Mouse (Mus musculus): Measurements from ENCODE around the gene Tbx19. TPM values are rescaled to one million over a fixed set of nuclear protein-coding genes. Genes with fewer than 3 reads are reported as not detected.

Gene Tbx19
- total and polyA plus RNA-seq, 2 experiments from 2014 or later, result not detected

GRCm38 (mm10) chr1:165197875-165198274 is 37.3 kb upstream of the Tbx19 start:
- Histone ChIP-seq H3K4me3 (ENCODE audit: low read depth, low read length) (no peak overlapping the region), H3K27me3 (ENCODE audit: insufficient read depth, low read length) (no peaks in the 10 kb centered on the region), H3K9me3 (ENCODE audit: low read length) (no peaks in the 10 kb centered on the region), H3K9ac (no peak overlapping the region), H3K27ac (ENCODE audit: low read depth, low read length) (no peak overlapping the region), H3K4me2 (ENCODE audit: low read depth) (no peak overlapping the region), H3K36me3 (ENCODE audit: insufficient read depth) (no peaks in the 10 kb centered on the region), H3K4me1 (ENCODE audit: insufficient read depth) (no peaks in the 10 kb centered on the region)
- 84% methylated on average over 3 of the region's 3 CpGs for WGBS
- no peak for DNase-seq
- no peak for TF ChIP-seq CTCF (IDR thresholded peaks at IDR 0.05; ENCODE audit: low read depth)
- ATAC-seq, result no peak

DNA sequence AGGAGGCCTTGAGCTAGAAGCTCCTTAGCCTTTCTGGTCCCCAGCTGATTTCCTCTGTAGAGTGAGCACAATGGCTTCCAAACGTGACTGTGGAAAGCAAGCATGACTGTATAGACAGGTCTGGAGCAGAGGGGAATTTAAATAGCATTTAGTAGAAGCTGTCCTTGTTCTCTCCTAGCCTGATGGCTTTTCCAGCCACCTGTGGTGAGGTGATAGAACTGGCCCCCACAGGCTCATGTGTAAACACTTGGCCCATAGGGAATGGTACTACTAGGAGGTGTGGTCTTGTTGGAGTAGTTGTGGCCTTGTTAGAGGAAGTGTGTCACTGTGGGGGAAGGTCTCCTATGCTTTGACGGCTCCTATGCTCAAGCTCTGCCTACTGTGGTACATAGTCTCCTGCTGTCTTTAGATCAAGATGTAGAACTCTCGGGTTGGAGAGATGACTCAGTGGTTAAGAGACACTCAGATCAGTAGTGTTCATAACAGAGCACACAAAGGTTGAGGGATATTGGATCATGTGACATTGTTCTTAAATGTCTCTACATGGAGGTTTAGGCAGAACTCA is 34.9 kb upstream of the Tbx19 start:
- Histone ChIP-seq H3K4me2 (ENCODE audit: low read depth) (no peak overlapping the region), H3K27me3 (ENCODE audit: insufficient read depth, low read length) (no peaks in the 10 kb centered on the region), H3K4me3 (ENCODE audit: low read depth, low read length) (no peak overlapping the region), H3K36me3 (ENCODE audit: insufficient read depth) (no peaks in the 10 kb centered on the region), H3K9ac (no peak overlapping the region), H3K4me1 (ENCODE audit: insufficient read depth) (no peaks in the 10 kb centered on the region), H3K27ac (ENCODE audit: low read depth, low read length) (no peak overlapping the region), H3K9me3 (ENCODE audit: low read length) (no peaks in the 10 kb centered on the region)
- DNase-seq, result no peak
- no peak for TF ChIP-seq CTCF (IDR thresholded peaks at IDR 0.05; ENCODE audit: low read depth)
- no peak for ATAC-seq
- 71% methylated on average over 3 of the region's 3 CpGs for WGBS

DNA sequence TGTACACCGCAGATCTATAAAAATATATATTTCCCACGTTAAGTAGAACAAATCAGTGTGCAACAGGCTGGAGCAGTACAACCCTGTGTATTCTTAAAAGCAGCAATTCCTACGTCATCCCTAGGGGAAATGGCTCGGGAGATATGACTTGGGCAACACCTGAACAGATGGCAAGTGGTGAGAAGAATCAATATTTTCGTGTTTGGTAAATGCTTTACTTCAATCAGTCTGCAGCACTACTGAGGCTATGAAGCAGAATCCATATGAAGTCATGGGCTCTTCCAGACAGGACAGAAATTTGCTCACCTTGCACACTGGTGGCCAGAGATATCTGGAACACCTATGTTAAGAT is 34.1 kb upstream of the Tbx19 start:
- H3K9ac ChIP-seq, result peak overlapping the region; percentile 48
- WGBS, result 7% methylated on average over 5 of the region's 5 CpGs
- no peak overlapping the region for H3K27ac ChIP-seq (ENCODE audit: low read depth, low read length)
- H3K27me3 ChIP-seq (ENCODE audit: insufficient read depth, low read length), result no peaks in the 10 kb centered on the region
- no peaks in the 10 kb centered on the region for H3K36me3 ChIP-seq (ENCODE audit: insufficient read depth)
- no peak for TF ChIP-seq CTCF (IDR thresholded peaks at IDR 0.05; ENCODE audit: low read depth)
- H3K4me3 ChIP-seq (ENCODE audit: low read depth, low read length), result peak overlapping the region; percentile 54
- no peaks in the 10 kb centered on the region for H3K4me1 ChIP-seq (ENCODE audit: insufficient read depth)
- ATAC-seq (0 out of 2 replicates have a peak, but pooled peaks have one; percentile 3), DNase-seq (no peak)
- H3K4me2 ChIP-seq (ENCODE audit: low read depth), result peak overlapping the region; percentile 92
- no peaks in the 10 kb centered on the region for H3K9me3 ChIP-seq (ENCODE audit: low read length)

GRCm38 (mm10) chr1:165193880-165194661 is 33.5 kb upstream of the Tbx19 start, which contains the start of gene Sft2d2:
Gene Sft2d2, minus strand, starts transcription at chr1:165194438.
- under 1% methylated on average over 65 of the region's 69 CpGs for WGBS
- peak; percentile 81 for ATAC-seq
- Histone ChIP-seq H3K4me2 (ENCODE audit: low read depth) (peak within 1 kb of the TSS; percentile 92), H3K9ac (peak within 1 kb of the TSS; percentile 48), H3K4me1 (ENCODE audit: insufficient read depth) (no peaks in the 10 kb centered on the region), H3K27ac (ENCODE audit: low read depth, low read length) (peak within 1 kb of the TSS; percentile 45; the same call in 1 of the 2 replicates), H3K27me3 (ENCODE audit: insufficient read depth, low read length) (no peaks in the 10 kb centered on the region), H3K36me3 (ENCODE audit: insufficient read depth) (no peaks in the 10 kb centered on the region), H3K4me3 (ENCODE audit: low read depth, low read length) (peak within 1 kb of the TSS; percentile 54), H3K9me3 (ENCODE audit: low read length) (no peaks in the 10 kb centered on the region)
- peak; percentile 52 for TF ChIP-seq CTCF (IDR thresholded peaks at IDR 0.05; ENCODE audit: low read depth)
- DNase-seq, result peak; percentile 74

GRCm38 (mm10) chr1:165193426-165193825 is 32.9 kb upstream of the Tbx19 start:
- 23% methylated on average over 7 of the region's 7 CpGs for WGBS
- H3K4me2 ChIP-seq (ENCODE audit: low read depth), result peak overlapping the region; percentile 92
- H3K4me3 ChIP-seq (ENCODE audit: low read depth, low read length), result peak overlapping the region; percentile 54
- no peaks in the 10 kb centered on the region for H3K27me3 ChIP-seq (ENCODE audit: insufficient read depth, low read length)
- no peak overlapping the region for H3K27ac ChIP-seq (ENCODE audit: low read depth, low read length)
- no peaks in the 10 kb centered on the region for H3K36me3 ChIP-seq (ENCODE audit: insufficient read depth)
- H3K9ac ChIP-seq, result peak overlapping the region; percentile 48; the same call in 1 of the 2 replicates
- no peaks in the 10 kb centered on the region for H3K4me1 ChIP-seq (ENCODE audit: insufficient read depth)
- ATAC-seq (no peak), DNase-seq (no peak)
- no peaks in the 10 kb centered on the region for H3K9me3 ChIP-seq (ENCODE audit: low read length)
- TF ChIP-seq CTCF (IDR thresholded peaks at IDR 0.05; ENCODE audit: low read depth), result no peak

DNA sequence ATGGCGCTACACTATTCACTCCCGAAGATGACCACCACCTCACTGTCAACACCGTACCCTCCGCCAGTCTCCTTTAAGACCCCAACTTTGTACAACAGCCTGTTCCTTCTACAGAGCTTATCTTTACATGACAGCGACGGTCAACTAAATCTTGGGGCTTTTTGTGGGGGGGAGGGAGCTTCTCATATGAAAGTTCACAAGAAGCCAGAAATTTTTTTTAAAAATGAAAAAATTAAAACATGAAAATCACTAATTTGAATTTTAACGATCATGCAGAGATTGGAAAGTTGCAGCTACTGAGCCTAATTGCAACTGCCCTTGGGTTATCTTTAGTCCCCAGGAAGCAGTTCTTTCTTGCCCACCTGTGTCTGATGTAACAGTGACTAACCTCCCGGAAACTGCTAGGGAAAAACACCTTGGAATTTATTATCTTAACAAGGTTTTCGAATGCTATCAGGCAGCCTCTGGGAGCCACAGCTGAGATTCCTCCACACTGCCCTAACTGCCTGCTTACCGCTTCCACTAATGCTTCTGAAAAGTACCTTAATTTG is 32.2 kb upstream of the Tbx19 start:
- no peaks in the 10 kb centered on the region for H3K27me3 ChIP-seq (ENCODE audit: insufficient read depth, low read length)
- WGBS, result 84% methylated on average over 10 of the region's 10 CpGs
- no peaks in the 10 kb centered on the region for H3K4me1 ChIP-seq (ENCODE audit: insufficient read depth)
- H3K4me2 ChIP-seq (ENCODE audit: low read depth), result 0 out of 2 replicates have a peak overlapping the region, but pooled peaks have one; percentile 92
- DNase-seq, result no peak
- H3K36me3 ChIP-seq (ENCODE audit: insufficient read depth), result no peaks in the 10 kb centered on the region
- H3K27ac ChIP-seq (ENCODE audit: low read depth, low read length), result no peak overlapping the region
- no peak for ATAC-seq
- no peak overlapping the region for H3K9ac ChIP-seq
- TF ChIP-seq CTCF (IDR thresholded peaks at IDR 0.05; ENCODE audit: low read depth), result no peak
- H3K9me3 ChIP-seq (ENCODE audit: low read length), result no peaks in the 10 kb centered on the region
- H3K4me3 ChIP-seq (ENCODE audit: low read depth, low read length), result no peak overlapping the region

- 84% methylated on average over 4 of the region's 4 CpGs for WGBS
These were observed 31.5 kb upstream of the Tbx19 start for GRCm38 (mm10) chr1:165192102-165192501.

More at GRCm38 (mm10) chr1:165192102-165192501, 31.5 kb upstream of the Tbx19 start:
- Histone ChIP-seq H3K9ac (no peak overlapping the region), H3K4me3 (ENCODE audit: low read depth, low read length) (no peak overlapping the region), H3K36me3 (ENCODE audit: insufficient read depth) (no peaks in the 10 kb centered on the region), H3K27ac (ENCODE audit: low read depth, low read length) (no peak overlapping the region), H3K4me2 (ENCODE audit: low read depth) (peak overlapping the region; percentile 23; the same call in 1 of the 2 replicates), H3K4me1 (ENCODE audit: insufficient read depth) (0 out of 2 replicates have a peak, but pooled peaks cover 5% of the 10 kb centered on the region), H3K27me3 (ENCODE audit: insufficient read depth, low read length) (no peaks in the 10 kb centered on the region), H3K9me3 (ENCODE audit: low read length) (no peaks in the 10 kb centered on the region)
- DNase-seq (no peak), ATAC-seq (no peak)
- TF ChIP-seq CTCF (IDR thresholded peaks at IDR 0.05; ENCODE audit: low read depth), result no peak
